Mouse (Mus musculus) midbrain, embryonic 11.5 days (tissue): Measurements from ENCODE around the gene Ebf1. TPM values are rescaled to one million over a fixed set of nuclear protein-coding genes. Genes with fewer than 3 reads are reported as not detected.

Experiments
- ATAC-seq: fragments of 200-750 bp; cut with Nextera tagmentation; 2 replicates; pipeline ENCODE4 v1.8.0; 2017; ENCODE audit warnings: moderate TSS enrichment, moderate library complexity; ENCODE audit not compliant: low FRiP score
- DNase-seq: peaks from one replicate; pipeline ENCODE4 v3.0.0; 2015; ENCODE audit warnings: low spot score; ENCODE audit errors: missing footprints
- H3K27ac ChIP-seq: fragments of 300-500 bp; sonication (generic); 2 replicates; pipeline ENCODE4 v1.5.1; 2014; ENCODE audit warnings: low read depth, low read length
- H3K27me3 ChIP-seq: fragments of 300-500 bp; sonication (generic); 2 replicates; pipeline ENCODE4 v1.6.1; 2014; ENCODE audit warnings: mild to moderate bottlenecking, low read length, moderate library complexity, mixed read lengths; ENCODE audit not compliant: control insufficient read depth, insufficient read depth
- H3K36me3 ChIP-seq: fragments of 300-500 bp; sonication (generic); 2 replicates; pipeline ENCODE4 v1.6.1; 2014; ENCODE audit warnings: mild to moderate bottlenecking, low read length, moderate library complexity, mixed read lengths; ENCODE audit not compliant: control insufficient read depth, insufficient read depth
- H3K4me1 ChIP-seq: fragments of 300-500 bp; sonication (generic); 2 replicates; pipeline ENCODE4 v1.6.1; 2014; ENCODE audit warnings: low read length; ENCODE audit not compliant: control insufficient read depth, insufficient read depth
- H3K4me2 ChIP-seq: fragments of 300-500 bp; sonication (generic); 2 replicates; pipeline ENCODE4 v1.6.1; 2014; ENCODE audit warnings: mild to moderate bottlenecking, moderate library complexity
- H3K4me3 ChIP-seq: fragments of 300-500 bp; sonication (generic); 2 replicates; pipeline ENCODE4 v1.5.1; 2014; ENCODE audit warnings: low read depth, low read length
- H3K9ac ChIP-seq: fragments of 300-500 bp; sonication (generic); 2 replicates; pipeline ENCODE4 v1.6.1; 2014; ENCODE audit warnings: low read length
- H3K9me3 ChIP-seq: fragments of 300-500 bp; sonication (generic); 2 replicates; pipeline ENCODE4 v1.6.1; 2016; ENCODE audit warnings: low read length; ENCODE audit not compliant: control insufficient read depth
- WGBS: fragments of 180-500 bp; shearing (Covaris S2); extraction: QIAGEN DNeasy Blood & Tissue Kit; methylation state at CpG from one replicate; pipeline ENCODE4 v1.1.7; 2014; 5-methylcytosine and 5-hydroxymethylcytosine counted together
- polyA plus RNA-seq: library from polyadenylated mRNA; unstranded; fragments of >200 nt; fragmentation: Nextera tagmentation; extraction: Ambion mirVana; gene quantifications from 2 replicates; pipeline ENCODE4 v1.2.1, GENCODE M21; 2014

Ebf1 gene
- polyA plus RNA-seq, 1 experiment from 2014 or later = 73.8 TPM

GRCm38 (mm10) chr11:44784255-44785029 lies 167.3 kb downstream of the Ebf1 start:
- WGBS = 86% methylated on average over 14 of the region's 14 CpGs
- no peak overlapping the region for H3K4me3 ChIP-seq
- no peaks in the 10 kb centered on the region for H3K9me3 ChIP-seq
- H3K36me3 ChIP-seq = no peaks in the 10 kb centered on the region
- ATAC-seq (no peak), DNase-seq (no peak)
- no peak overlapping the region for H3K4me2 ChIP-seq
- no peak overlapping the region for H3K9ac ChIP-seq
- no peaks in the 10 kb centered on the region for H3K27me3 ChIP-seq
- H3K27ac ChIP-seq = no peak overlapping the region
- H3K4me1 ChIP-seq = peaks cover 2% of the 10 kb centered on the region; the same call in 1 of the 2 replicates

GRCm38 (mm10) chr11:44785063-44785462 lies 167.9 kb downstream of the Ebf1 start:
- peaks cover 2% of the 10 kb centered on the region; the same call in 1 of the 2 replicates for H3K4me1 ChIP-seq
- no peak overlapping the region for H3K4me3 ChIP-seq
- H3K36me3 ChIP-seq = no peaks in the 10 kb centered on the region
- H3K27me3 ChIP-seq = no peaks in the 10 kb centered on the region
- WGBS = 63% methylated on average over 7 of the region's 7 CpGs
- H3K4me2 ChIP-seq = no peak overlapping the region
- H3K9ac ChIP-seq = no peak overlapping the region
- DNase-seq (no peak), ATAC-seq (no peak)
- H3K27ac ChIP-seq = no peak overlapping the region
- no peaks in the 10 kb centered on the region for H3K9me3 ChIP-seq

- ATAC-seq (no peak), DNase-seq (no peak)
- Histone ChIP-seq H3K4me3 (no peak overlapping the region), H3K9ac (no peak overlapping the region), H3K4me1 (peaks cover 2% of the 10 kb centered on the region; the same call in 1 of the 2 replicates), H3K36me3 (no peaks in the 10 kb centered on the region), H3K9me3 (no peaks in the 10 kb centered on the region), H3K27me3 (no peaks in the 10 kb centered on the region), H3K27ac (no peak overlapping the region), H3K4me2 (no peak overlapping the region)
- 66% methylated on average over 5 of the region's 5 CpGs for WGBS
These were observed 168.4 kb downstream of the Ebf1 start for GRCm38 (mm10) chr11:44785479-44785878.

GRCm38 (mm10) chr11:44788003-44788402 lies 170.9 kb downstream of the Ebf1 start:
- WGBS = 81% methylated on average over 1 of the region's 1 CpGs
- no peak overlapping the region for H3K9ac ChIP-seq
- no peak overlapping the region for H3K4me3 ChIP-seq
- no peak overlapping the region for H3K27ac ChIP-seq
- H3K4me1 ChIP-seq = peaks cover 8% of the 10 kb centered on the region
- no peak for ATAC-seq
- H3K4me2 ChIP-seq = no peak overlapping the region
- H3K36me3 ChIP-seq = no peaks in the 10 kb centered on the region
- no peaks in the 10 kb centered on the region for H3K27me3 ChIP-seq
- H3K9me3 ChIP-seq = no peaks in the 10 kb centered on the region
- DNase-seq = no peak

GRCm38 (mm10) chr11:44792816-44793215 lies 175.7 kb downstream of the Ebf1 start:
- 3% methylated on average over 3 of the region's 3 CpGs for WGBS
- ATAC-seq = no peak
- H3K27me3 ChIP-seq = no peaks in the 10 kb centered on the region

GRCm38 (mm10) chr11:44794883-44795282 lies 177.8 kb downstream of the Ebf1 start:
- ATAC-seq = no peak
- no peak overlapping the region for H3K27ac ChIP-seq
- 94% methylated on average over 4 of the region's 4 CpGs for WGBS
- peaks cover 7% of the 10 kb centered on the region for H3K4me1 ChIP-seq
- no peaks in the 10 kb centered on the region for H3K36me3 ChIP-seq
- H3K27me3 ChIP-seq = no peaks in the 10 kb centered on the region
- DNase-seq = no peak
- H3K9ac ChIP-seq = no peak overlapping the region
- no peak overlapping the region for H3K4me2 ChIP-seq
- no peak overlapping the region for H3K4me3 ChIP-seq
- H3K9me3 ChIP-seq = no peaks in the 10 kb centered on the region

More at GRCm38 (mm10) chr11:44792816-44793215, 175.7 kb downstream of the Ebf1 start:
- H3K4me2 ChIP-seq = no peak overlapping the region
- DNase-seq = no peak
- H3K36me3 ChIP-seq = no peaks in the 10 kb centered on the region
- H3K27ac ChIP-seq = no peak overlapping the region
- no peaks in the 10 kb centered on the region for H3K9me3 ChIP-seq
- peaks cover 6% of the 10 kb centered on the region for H3K4me1 ChIP-seq
- no peak overlapping the region for H3K4me3 ChIP-seq
- H3K9ac ChIP-seq = no peak overlapping the region

GRCm38 (mm10) chr11:44795767-44796166 lies 178.7 kb downstream of the Ebf1 start:
- H3K4me3 ChIP-seq = no peak overlapping the region
- H3K27ac ChIP-seq = no peak overlapping the region
- WGBS = 84% methylated on average over 3 of the region's 3 CpGs
- no peaks in the 10 kb centered on the region for H3K36me3 ChIP-seq
- ATAC-seq (no peak), DNase-seq (no peak)
- no peak overlapping the region for H3K4me2 ChIP-seq
- no peak overlapping the region for H3K9ac ChIP-seq
- no peaks in the 10 kb centered on the region for H3K9me3 ChIP-seq
- no peaks in the 10 kb centered on the region for H3K27me3 ChIP-seq
- peaks cover 8% of the 10 kb centered on the region for H3K4me1 ChIP-seq

- H3K4me1 ChIP-seq = 0 out of 2 replicates have a peak, but pooled peaks cover 2% of the 10 kb centered on the region
- H3K27ac ChIP-seq = no peak overlapping the region
- no peak for DNase-seq
- no peaks in the 10 kb centered on the region for H3K9me3 ChIP-seq
- H3K4me2 ChIP-seq = no peak overlapping the region
- H3K36me3 ChIP-seq = no peaks in the 10 kb centered on the region
- H3K9ac ChIP-seq = no peak overlapping the region
- H3K4me3 ChIP-seq = no peak overlapping the region
- no peak for ATAC-seq
- WGBS = 72% methylated on average over 3 of the region's 3 CpGs
- H3K27me3 ChIP-seq = no peaks in the 10 kb centered on the region
These were observed 181.2 kb downstream of the Ebf1 start for GRCm38 (mm10) chr11:44798270-44798669.

GRCm38 (mm10) chr11:44804046-44804445 lies 186.9 kb downstream of the Ebf1 start:
- Histone ChIP-seq H3K4me2 (no peak overlapping the region), H3K9ac (no peak overlapping the region), H3K27ac (no peak overlapping the region), H3K4me1 (peaks cover 8% of the 10 kb centered on the region), H3K36me3 (no peaks in the 10 kb centered on the region), H3K9me3 (no peaks in the 10 kb centered on the region), H3K4me3 (no peak overlapping the region), H3K27me3 (no peaks in the 10 kb centered on the region)
- ATAC-seq = no peak
- no peak for DNase-seq
- 75% methylated on average over 7 of the region's 7 CpGs for WGBS
